Mouse (Mus musculus) heart, postnatal 0 days (tissue): ENCODE measurements around the gene Tyms.

ENCODE experiments used
- CTCF ChIP-seq: IDR thresholded peaks from 2 replicates; pipeline ENCODE4 v1.5.1; 2016; ENCODE audit warnings: antibody characterized with exemption, control low read depth, low read depth
- EP300 ChIP-seq: IDR thresholded peaks from 2 replicates; pipeline ENCODE4 v1.6.1; 2016; ENCODE audit warnings: antibody characterized with exemption, low read depth

DNA sequence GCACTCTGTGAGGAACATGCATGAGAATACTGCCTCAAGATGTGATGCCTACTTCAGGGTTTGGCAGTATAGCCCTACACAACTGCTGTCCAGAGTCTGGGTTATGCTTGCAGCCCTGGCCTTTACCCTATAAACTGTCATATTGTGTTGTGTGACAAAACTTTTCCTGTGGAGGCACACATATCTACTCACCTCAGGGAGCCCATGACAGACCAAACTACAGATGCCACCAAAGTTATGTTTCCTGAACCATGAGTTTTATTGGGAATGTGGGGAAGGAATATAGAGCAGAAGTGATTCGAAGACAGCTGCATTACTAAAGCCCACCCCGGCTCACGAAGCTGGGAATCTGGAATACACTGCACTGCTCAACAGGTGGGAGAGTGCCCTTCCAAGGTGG, 29.9 kb upstream of the Tyms start:
- no peak for TF ChIP-seq CTCF
- TF ChIP-seq EP300, result no peak
